30 mouse cellular contexts compared by ENCODE assay signal in the genomic region with DNA sequence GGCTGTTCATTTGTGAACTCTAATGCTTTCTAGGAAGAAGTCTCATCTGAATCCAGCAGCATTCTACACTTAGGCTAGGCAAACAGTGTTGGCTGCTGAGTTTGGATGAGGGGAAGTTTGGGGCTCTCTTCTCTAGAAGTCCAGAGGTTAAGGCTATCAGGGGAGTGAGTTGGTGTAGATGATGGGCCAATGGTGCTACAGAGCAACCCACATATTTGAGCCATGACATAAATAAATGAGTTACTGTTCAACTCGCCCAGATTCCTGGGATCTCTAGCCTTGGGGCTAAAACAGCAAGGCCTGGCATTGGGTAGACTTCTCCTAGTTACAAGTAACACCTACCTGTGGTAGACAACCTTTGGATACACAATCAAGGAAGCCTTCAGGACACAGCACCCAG.
"Had no signal": no experiment of that assay in that cellular context is flagged by ENCODE, and none has a peak within 500 bp of the region (broad histone marks: within the 10 kb centered on the region; RNA-seq: fewer than 3 reads in every experiment).

No protein-coding gene starts in this region.

- ATAC-seq: lung, postnatal 0 days; midbrain, embryonic 13.5 days; midbrain, embryonic 15.5 days; midbrain, embryonic 16.5 days had no signal

- H3K27ac ChIP-seq: left cerebral cortex, adult 2 months; limb, embryonic 10.5 days; limb, embryonic 12.5 days; limb, embryonic 13.5 days; limb, embryonic 15.5 days; liver, embryonic 13.5 days; liver, embryonic 14.5 days; liver, embryonic 15.5 days; lung, embryonic 15.5 days; macrophage; midbrain, embryonic 10.5 days; midbrain, embryonic 12.5 days; midbrain, embryonic 13.5 days; midbrain, embryonic 15.5 days; neural tube, embryonic 12.5 days; neural tube, embryonic 13.5 days had no signal

- H3K4me3 ChIP-seq: left cerebral cortex, adult 2 months; limb, embryonic 10.5 days; limb, embryonic 12.5 days; limb, embryonic 13.5 days; limb, embryonic 15.5 days; liver, embryonic 13.5 days; liver, embryonic 15.5 days; lung, embryonic 15.5 days; megakaryocyte, embryonic 14.5 days; midbrain, embryonic 10.5 days; midbrain, embryonic 12.5 days; midbrain, embryonic 13.5 days; midbrain, embryonic 15.5 days; myocyte; neural tube, embryonic 12.5 days; neural tube, embryonic 13.5 days had no signal

- H3K4me1 ChIP-seq: limb, embryonic 10.5 days; limb, embryonic 12.5 days; limb, embryonic 13.5 days; limb, embryonic 15.5 days; lung, embryonic 15.5 days; midbrain, embryonic 10.5 days; midbrain, embryonic 12.5 days; midbrain, embryonic 13.5 days; midbrain, embryonic 15.5 days; neural tube, embryonic 12.5 days; neural tube, embryonic 13.5 days had no signal

- H3K9ac ChIP-seq: limb, embryonic 12.5 days; limb, embryonic 13.5 days; limb, embryonic 15.5 days; liver, embryonic 13.5 days; liver, embryonic 14.5 days; liver, embryonic 15.5 days; lung, embryonic 14.5 days; lung, embryonic 15.5 days; midbrain, embryonic 12.5 days; midbrain, embryonic 13.5 days; midbrain, embryonic 15.5 days; neural tube, embryonic 12.5 days; neural tube, embryonic 13.5 days had no signal

- DNase-seq: left cerebral cortex, postnatal 4 days; liver, embryonic 13.5 days; lung, adult 18-20 months; lung, adult 2 months; lung, embryonic 14.5 days; lung, postnatal 10 days; lung, postnatal 14 days; lung, postnatal 36 days; lung, postnatal 4 days; midbrain, embryonic 14.5 days had no signal

- H3K9me3 ChIP-seq: limb, embryonic 10.5 days; limb, embryonic 12.5 days; limb, embryonic 13.5 days; limb, embryonic 15.5 days; liver, embryonic 13.5 days; liver, embryonic 15.5 days; lung, embryonic 15.5 days; megakaryocyte, embryonic 14.5 days; midbrain, embryonic 10.5 days; midbrain, embryonic 12.5 days; midbrain, embryonic 13.5 days; midbrain, embryonic 15.5 days; neural tube, embryonic 12.5 days; neural tube, embryonic 13.5 days had no signal

- H3K27me3 ChIP-seq: limb, embryonic 12.5 days; limb, embryonic 13.5 days; limb, embryonic 15.5 days; liver, embryonic 13.5 days; liver, embryonic 15.5 days; lung, embryonic 15.5 days; megakaryocyte, embryonic 14.5 days; midbrain, embryonic 12.5 days; midbrain, embryonic 13.5 days; midbrain, embryonic 15.5 days; neural tube, embryonic 12.5 days; neural tube, embryonic 13.5 days had no signal

- H3K4me2 ChIP-seq: limb, embryonic 12.5 days; limb, embryonic 13.5 days; limb, embryonic 15.5 days; liver, embryonic 13.5 days; liver, embryonic 15.5 days; lung, embryonic 14.5 days; lung, embryonic 15.5 days; midbrain, embryonic 11.5 days; midbrain, embryonic 12.5 days; midbrain, embryonic 13.5 days; midbrain, embryonic 15.5 days; neural tube, embryonic 12.5 days; neural tube, embryonic 13.5 days had no signal
